Mouse (Mus musculus) liver (tissue): ENCODE data around the gene Flt1.
"Not testable (repeated sequence)": the region's sequence is repeated elsewhere in the genome, so short reads cannot be mapped to it uniquely, and the experiment has no call there.

Experiments
- DNase-seq: peaks from one replicate; pipeline ENCODE4 v3.0.0-alpha.2; 2020; ENCODE audit warnings: mixed read lengths

The Flt1 gene

GRCm38 (mm10) chr5:147659909-147660308 lies 65.9 kb downstream of the Flt1 start:
- DNase-seq: no peak

- peak; percentile 61 for DNase-seq
Observed at GRCm38 (mm10) chr5:147657882-147658855, 67.6 kb downstream of the Flt1 start.

DNA sequence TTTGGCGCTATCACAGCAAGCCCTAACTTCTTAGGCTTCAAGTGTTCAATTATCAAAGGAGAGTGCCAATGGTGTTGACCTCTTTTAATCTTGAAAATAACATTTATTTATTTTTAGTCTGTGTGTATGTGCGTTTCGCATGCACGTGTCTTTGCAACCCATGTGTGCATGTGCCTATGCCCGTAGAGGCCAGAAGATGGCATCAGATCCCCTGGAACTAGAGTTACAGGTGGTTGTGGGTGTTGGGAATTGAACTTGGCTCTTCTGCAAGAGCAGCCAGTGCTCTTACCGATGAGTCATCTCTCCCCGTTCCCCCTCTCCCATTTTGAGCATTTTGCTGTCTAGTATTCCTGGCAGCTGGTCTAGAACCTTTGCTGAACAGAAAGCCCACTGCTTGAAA lies 70.0 kb downstream of the Flt1 start:
- DNase-seq: no peak

DNA sequence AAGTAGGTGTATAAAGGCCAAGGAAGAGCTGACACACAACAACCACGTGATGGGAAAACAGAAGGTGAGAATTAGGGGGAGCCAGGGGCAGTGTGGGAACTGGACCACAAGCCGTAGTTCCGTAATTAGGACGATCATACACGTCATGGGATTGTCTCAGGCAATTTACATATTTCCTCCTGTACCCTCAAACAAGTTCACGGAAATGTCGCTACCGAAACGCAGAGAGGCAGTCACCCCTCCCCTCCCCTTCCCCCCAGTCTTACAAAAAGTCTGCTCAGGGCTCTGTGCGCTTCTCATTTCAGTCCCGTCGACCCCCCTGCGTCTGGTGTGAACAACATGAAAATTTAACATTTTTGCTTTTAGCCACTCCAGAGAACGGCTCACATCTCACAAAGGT lies 74.6 kb downstream of the Flt1 start:
- DNase-seq: no peak

DNA sequence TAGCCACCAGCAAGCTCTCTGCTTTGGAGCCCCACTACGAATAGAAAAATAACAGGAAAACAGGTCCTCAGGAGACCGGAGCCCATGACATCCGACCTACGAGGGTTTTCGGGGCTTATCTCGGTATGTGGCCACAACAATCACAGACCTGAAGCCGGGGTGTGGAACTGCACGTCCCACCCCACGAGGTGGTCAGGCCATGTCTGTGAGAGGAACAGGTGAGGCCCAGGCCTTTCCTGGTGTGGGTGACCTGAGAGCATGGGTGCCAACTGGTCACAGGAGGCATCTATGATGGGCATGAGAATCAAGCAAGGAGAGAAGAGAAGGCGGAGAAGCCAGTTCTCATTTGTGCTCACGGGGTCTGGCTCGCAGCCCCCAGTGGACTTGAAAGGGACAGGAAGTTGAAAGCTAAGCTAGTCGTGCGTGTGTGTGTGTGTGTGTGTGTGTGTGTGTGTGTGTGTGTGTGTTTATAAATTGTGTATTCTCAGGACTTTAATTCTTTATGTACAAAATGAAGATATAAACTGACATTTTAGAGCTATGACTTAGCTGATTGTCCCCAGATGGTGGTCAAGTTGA lies 79.4 kb downstream of the Flt1 start:
- DNase-seq: no peak

- peak; percentile 59 for DNase-seq
Observed at GRCm38 (mm10) chr5:147645001-147645645, 80.7 kb downstream of the Flt1 start.

- DNase-seq: no peak
Observed at GRCm38 (mm10) chr5:147641452-147641851, 84.4 kb downstream of the Flt1 start.

DNA sequence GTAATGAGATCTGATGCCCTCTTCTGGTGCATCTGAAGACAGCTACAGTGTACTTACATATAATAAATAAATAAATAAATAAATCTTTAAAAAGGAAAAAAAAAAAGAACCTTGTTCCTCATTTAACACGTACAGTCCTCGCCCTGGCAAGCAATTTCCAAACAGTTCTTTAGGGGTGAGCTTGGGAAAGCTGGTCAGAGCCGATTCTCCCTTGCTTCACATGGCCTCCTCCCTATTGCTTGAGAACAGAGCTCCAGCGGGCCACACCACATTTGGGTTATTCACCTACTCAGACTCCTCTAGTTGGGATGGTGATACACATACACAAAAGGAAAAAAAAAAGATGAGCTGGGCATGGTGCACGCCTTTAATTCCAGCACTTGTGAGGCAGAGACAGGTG lies 85.9 kb downstream of the Flt1 start:
- DNase-seq: no peak

DNA sequence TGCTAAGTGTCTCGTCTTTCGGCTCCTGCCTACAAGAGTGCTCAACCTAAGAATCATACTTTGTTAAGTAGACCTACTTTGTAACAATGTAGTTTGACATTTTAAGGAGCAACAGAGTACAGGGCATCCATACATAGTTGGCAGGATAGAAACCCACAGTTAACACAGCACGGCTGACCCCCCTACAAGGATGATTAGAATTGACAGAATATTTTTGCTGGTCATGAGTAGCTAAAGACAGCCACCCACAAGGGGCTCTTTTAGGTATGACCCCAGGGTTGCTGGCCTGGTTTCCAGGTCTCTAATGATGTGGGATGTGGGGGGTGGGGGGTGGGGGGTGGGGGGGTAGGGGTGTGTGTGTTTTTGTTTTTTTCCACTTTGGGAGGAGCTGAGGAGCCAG lies 89.1 kb downstream of the Flt1 start:
- DNase-seq: no peak

DNA sequence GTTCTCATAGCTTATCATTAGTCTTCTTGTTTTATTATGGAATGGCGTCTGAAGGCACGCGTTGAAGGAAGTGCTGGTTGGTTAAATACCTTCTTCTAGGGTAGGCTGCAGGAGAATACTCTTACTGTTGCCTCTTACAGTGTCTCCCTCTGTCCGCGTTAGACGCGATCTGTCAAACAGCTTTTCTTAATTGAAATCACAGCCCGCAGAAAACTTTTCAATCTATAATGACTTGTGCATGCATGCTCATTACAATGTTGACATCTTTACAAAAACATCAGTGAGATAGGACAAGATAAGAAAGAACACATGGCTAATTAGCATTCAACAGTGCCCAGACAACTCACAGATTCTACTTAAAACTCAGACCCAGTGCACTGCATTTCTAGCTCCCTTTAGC lies 89.9 kb downstream of the Flt1 start:
- no peak for DNase-seq

- DNase-seq: no peak
Observed at GRCm38 (mm10) chr5:147634016-147634415, 91.8 kb downstream of the Flt1 start.

GRCm38 (mm10) chr5:147632716-147633115 lies 93.1 kb downstream of the Flt1 start:
- no peak for DNase-seq

GRCm38 (mm10) chr5:147630426-147631290 lies 95.2 kb downstream of the Flt1 start:
- no peak for DNase-seq

DNA sequence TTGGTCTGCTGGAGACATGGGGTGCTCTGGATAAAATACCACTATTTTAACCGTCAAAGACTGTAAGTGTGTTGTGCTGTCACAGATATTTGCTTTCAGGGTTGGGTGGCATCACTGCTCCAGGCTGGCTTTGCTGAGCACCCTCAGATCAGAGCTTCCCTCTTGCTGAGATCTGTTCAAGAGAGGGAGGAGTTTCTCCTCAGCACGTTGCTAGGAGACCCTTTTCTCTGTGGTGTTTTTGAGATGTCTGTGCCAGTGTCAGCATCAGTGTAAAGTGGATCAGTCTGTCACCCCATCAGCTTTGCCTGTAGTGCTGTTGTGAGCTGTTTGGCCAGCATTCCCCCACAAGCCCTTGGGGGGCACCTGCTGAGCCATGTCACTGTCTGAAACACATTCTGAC lies 98.9 kb downstream of the Flt1 start:
- DNase-seq: no peak

DNA sequence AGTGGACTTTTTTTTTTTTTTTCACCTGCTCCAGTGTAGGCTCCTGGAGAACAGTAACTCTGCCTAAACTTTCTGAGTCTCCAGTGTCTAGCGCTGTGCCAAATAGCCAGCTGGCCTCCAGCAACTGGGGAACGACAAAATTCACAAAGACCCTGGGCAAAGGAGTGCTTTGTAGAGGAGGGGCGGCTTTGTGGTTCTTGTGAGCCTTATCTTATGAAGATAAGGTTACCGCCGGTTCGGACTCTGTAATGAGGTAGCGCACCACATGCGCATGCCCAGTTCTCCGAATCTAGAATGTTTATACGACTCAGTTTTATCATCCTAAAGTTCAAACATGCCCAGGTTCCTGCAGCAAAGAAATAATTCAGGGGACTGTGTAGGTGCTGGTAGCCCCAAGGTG lies 102.1 kb downstream of the Flt1 start:
- DNase-seq: no peak

DNA sequence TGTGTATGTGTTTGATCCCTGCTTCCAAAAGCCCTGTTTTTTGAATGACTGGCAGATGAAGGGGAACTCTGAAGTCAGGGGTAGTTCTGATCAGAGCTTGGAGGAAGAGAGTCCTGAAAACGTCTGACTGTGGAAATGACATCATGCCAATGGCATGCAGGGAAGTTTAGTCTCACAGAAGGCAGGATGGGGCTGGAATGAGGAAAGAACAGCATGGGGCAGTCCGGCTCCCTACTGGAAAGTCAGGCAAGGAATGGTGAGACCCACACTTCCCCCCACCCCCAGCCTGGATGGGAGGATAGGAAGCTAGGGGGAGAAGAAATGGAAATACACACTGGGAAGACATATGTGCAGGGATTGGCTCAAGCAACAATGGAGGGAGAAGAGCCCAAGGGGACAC lies 105.6 kb downstream of the Flt1 start:
- no peak for DNase-seq

DNA sequence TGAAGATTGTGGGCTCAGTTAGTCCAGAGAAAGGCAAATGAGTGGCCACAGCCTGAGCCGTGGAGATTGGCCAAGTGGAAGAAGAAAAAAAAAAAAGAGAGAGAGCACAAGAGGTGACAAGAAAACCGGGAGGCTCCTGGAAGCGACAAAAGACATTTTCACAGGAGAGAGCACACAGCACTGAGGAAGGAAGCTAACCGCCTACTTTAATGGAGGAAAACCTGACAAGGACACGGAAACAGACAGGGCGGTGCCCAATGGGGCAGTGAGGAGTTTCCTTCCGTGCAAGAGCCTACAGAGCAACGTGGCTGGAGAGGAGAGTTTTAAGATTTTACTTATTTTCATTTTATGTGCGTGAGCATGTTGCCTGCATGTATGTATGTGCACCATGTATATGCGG lies 107.6 kb downstream of the Flt1 start:
- DNase-seq: no peak

DNA sequence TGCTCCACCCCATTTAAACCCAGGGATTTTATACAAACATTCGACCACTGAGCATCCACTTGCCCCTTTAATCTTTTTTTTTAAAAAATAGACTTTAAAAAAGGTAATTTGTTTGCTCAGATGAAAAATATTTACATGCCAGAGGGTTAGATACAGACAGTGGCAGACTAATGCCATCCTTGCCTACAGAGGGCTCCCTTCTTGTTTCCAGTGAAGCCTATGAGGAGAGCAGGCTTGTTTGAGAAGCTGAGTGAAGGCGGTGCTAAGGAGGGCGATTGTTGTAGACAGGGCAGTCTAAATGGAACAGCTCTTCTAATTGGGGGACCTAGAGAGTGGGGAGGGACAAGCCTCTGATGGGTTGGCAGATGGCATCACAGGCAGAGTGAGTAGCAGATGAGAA lies 109.4 kb downstream of the Flt1 start:
- no peak for DNase-seq

DNA sequence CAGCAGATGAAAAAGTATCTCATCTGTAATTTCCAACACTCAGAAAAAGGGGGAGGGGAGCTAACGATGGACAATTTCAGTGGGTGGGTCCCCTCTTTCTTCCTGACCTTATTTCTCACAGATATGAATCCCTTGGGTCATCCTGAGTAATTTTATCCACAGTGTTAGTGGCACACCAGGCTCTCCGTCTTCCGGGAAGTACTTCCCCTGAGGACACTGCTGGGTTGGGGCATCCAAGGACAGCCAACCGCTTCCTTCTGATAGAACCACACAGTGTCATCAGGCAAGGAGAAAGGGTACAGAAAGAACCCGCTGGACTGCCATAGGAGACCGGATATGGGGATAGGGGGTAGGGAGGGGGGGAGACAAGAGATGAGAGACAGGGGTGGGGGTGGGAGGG lies 111.2 kb downstream of the Flt1 start:
- DNase-seq: no peak

- not testable (repeated sequence) for DNase-seq
Observed at GRCm38 (mm10) chr5:147611348-147611747, 114.5 kb downstream of the Flt1 start.

DNA sequence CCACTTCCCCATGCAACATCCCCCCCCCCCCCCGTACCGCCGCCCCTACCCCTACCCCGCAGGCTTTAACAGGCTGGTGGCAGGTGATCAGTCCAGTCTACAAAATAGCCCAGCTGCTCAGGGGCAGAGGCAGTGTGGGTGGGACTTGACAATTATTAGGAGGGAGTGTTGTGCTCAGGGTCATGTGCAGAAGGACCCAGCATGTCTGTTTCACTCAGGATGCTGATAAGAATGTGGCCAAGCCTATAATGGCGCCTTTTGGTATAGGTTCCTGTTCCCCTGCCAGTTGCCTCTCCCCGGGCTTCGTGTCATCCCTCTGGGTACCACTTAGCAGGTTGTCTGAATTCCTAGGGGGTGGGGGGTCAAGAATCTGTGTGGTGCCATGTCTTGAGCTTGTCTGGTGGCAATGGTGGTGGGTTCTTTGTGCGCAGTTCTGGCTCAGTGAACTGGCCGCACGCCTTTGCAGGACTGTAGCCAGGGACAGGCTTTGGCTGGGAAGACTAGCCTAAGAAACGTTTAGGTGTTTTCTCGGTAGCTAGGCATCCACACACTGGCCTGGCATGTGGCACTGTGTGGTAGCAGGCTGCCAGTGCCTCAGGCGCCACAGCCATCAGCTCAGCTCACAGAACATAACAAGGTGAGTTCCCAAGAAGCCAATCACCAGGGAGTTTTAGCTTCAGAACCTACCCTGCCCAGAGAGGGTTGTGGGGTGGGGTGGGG lies 118.4 kb downstream of the Flt1 start:
- DNase-seq: no peak

DNA sequence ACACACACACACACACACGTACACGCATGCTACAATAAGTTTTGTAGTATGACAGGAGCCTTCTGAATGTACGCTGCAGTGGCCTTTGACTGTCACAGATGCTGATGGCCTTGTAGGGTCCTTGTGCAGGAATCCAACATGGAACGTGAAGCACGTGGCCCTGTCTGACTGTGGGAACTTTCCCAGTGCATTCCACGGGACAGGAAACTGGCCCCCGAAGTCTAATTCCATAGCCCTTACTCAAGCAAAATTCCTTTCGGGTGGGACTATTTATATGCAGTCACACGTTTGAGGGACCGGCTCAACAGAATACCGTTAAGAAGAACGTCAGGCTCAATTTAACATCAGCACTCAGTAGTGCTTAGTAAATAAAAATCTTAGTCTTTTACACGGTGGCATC lies 119.1 kb downstream of the Flt1 start:
- no peak for DNase-seq
